Mouse (Mus musculus) B cell, adult 2 months (primary cell): ENCODE results near the gene Tepp.

Experiments
- DNase-seq, 2 experiments: peaks; one replicate each; pipeline ENCODE4 v3.0.0; 2022

The Tepp gene

GRCm38 (mm10) chr8:95331720-95332436 lies 21.5 kb downstream of the Tepp start, which contains the start of the genes Zfp319 and Usb1:
Zfp319 (minus strand) TSS chr8:95331950.
Usb1 (plus strand) TSS chr8:95332284.
- DNase-seq, result peak; percentile 99

DNA sequence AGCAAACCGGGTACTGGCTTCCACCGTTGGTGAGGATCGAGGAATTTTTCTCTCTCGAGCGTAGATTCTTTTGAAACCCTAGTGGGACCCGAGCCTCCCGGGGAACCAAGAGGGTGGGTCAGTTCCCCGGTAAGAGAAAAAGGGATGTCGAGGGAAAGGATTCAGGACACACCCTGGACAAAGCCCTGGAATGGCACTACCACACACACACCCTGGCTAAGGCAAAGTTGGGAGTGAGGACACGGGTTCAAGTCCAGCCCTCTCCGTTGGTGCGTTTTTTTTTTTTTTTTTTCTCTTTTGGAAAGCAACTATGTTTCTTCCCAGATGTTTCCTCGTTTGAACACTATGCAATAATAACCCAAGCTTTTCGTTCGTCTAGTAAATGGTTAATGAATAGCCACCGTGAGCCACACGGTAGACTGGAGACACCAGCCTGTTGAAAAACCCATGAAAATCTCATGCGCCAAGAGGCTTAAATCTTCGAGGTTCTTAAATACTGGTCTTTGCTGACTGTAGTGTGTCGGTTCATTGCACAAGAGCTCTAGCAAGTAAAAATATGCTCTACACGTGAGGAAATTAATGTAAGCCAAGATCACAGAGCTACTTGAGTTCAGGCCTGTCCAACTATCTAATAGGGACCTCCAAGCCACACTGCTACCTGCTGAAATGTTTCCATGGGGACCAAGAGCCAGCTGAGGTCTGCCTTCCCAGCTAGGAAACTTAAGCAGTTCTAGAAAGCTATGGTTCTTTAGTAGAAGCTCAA lies 22.3 kb downstream of the Tepp start:
- no peak for DNase-seq

DNA sequence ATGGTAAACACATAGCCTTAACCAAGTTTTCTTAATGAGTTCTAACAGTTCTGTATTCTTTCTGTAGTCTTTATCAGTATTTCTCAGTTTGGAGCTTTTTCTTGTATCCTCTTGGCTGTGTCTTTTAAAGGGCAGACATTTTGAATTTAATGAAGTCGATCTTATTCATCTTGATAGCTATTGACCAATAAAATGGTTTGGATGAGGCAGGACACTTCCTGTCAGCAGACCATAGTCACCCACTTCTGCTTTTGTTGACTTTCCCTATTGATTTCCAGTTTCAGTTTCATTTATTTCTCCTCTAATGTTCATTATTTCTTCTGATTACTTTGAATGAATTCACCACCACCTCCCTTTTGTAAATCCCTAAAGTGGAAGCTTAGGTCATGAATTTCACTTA lies 25.3 kb downstream of the Tepp start:
- DNase-seq, result peak in 1 of 2 experiments; percentile 33

GRCm38 (mm10) chr8:95336363-95336762 lies 26.0 kb downstream of the Tepp start:
- no peak for DNase-seq

- DNase-seq, result no peak
Measured at GRCm38 (mm10) chr8:95341721-95342120, 31.4 kb downstream of the Tepp start.

- peak in 1 of 2 experiments; percentile 41 for DNase-seq
Measured at GRCm38 (mm10) chr8:95344668-95345067, 34.3 kb downstream of the Tepp start.

GRCm38 (mm10) chr8:95346643-95347545 lies 36.5 kb downstream of the Tepp start:
- DNase-seq, result peak; percentile 69 to 73

- DNase-seq, result no peak
Measured at GRCm38 (mm10) chr8:95348356-95348755, 38.0 kb downstream of the Tepp start.

- peak; percentile 26 to 33 for DNase-seq
Measured at GRCm38 (mm10) chr8:95348811-95349630, 38.7 kb downstream of the Tepp start.

DNA sequence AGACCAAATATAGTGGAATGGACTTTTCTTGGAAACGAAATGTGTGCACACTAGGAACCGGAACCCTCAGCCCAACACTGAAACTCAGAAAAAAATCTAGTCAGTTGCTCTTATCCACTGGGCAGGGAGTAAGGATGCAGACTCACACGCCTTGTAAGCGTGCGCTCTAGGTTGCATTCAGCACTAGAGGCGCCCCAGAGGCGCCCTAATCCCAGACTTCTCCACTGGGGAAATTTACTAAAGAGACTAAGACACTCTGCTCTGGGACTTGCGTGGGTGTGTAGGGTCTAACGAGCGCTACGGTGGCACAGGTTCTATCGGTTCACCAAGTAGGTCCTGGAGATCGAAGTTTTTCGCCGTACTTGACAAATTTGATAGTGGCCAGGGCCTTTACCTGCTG lies 41.1 kb downstream of the Tepp start:
- DNase-seq, result no peak

DNA sequence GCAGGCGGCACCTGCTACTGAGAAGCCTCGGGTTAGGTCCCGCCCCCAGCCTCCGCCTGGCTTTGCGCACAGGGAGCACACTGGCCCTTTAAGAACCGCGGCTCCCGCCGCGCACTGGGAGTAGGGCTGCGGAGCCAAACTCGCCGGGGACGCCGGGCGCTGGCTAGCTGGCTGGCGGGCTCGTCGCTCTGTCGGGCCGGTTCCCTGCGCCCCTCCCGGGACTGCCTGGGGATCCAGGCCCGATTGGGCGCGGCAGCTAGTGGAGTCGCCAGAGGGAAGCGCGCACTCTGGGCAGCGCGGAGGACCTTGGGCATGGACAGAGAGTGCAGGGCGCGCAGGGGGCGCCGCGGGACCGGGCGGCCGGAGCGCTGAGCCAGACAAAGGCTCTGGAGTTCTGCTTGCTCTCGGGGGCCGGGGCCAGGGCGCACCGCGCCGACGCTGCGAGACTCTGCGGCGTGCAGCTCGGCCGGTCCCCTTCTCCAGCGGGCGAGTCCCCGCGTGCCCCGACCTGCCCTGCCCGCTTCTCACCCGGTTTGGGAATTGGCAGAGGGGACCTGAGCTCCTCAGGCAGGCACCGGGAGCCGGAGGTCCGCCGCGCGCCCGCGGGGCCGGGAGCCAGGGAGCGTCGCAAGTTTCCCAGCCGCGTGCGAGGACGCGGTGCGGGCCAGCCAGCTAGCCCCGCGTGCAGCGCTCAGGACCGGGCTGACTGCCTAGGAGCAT lies 41.9 kb downstream of the Tepp start, which contains the start of gene Mmp15:
Gene Mmp15 (plus strand): TSS at position 118 of the 720 bp plus-strand sequence.
- DNase-seq, result peak in 1 of 2 experiments; percentile 14

GRCm38 (mm10) chr8:95352871-95353866 lies 42.8 kb downstream of the Tepp start:
- no peak for DNase-seq

- no peak for DNase-seq
Measured at GRCm38 (mm10) chr8:95354606-95355005, 44.2 kb downstream of the Tepp start.

- no peak for DNase-seq
Measured at GRCm38 (mm10) chr8:95358550-95359411, 48.4 kb downstream of the Tepp start.

DNA sequence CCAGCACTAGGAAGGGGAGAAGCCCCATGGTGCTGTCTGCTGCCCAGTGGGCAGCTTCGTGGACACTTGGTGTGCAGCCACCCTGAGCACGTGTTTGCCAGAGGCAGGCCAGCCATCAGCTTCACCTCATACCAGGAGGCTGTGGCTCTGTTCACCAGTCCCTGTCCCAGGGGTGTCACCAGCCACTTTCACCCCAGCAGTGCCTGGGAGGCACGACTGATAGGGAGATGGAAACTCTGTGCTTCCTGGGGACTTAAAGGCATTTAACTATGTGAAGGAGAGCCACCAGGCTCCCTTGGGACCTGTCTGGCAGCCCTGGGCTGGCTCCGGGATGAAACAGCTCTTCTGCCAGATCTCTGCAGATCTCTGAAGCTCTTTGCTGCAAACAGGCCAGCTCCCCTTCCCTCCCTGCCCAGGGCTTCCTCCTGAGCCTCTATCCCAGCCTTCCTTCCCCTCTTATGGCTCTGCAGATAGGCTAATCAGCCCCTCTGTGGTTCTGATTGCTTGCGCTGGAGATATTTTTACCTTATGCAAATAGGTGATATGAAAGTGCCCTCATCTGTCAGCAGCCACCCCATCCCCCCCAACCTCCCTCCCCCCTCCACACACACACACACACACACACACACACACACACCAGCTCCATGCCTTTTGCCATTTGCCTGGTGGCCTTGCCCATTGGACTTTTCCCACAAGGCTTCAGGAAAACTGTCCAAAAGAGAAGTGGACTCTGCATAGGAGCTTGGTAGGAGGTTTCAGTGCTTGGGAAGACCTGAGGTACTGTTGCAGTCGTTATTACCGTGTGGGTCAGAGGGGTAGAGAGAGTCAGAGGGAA lies 50.0 kb downstream of the Tepp start:
- DNase-seq, result peak; percentile 14 to 39

DNA sequence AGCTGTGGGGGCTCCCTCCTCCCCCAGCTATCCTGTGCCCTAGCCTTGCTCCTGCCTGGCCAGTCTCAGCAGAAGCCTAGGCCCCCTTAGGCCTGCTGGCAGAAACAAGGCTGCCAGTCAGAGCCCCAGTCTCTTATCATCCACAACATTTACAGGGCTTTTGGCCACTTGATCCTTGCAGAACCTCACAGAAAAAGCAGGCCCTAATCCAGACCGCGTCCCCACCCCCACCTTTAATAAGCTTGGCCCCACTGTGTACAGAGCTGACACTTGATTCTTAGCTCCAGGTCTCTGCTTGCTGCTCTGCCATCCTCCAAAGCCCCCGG lies 50.6 kb downstream of the Tepp start:
- DNase-seq, result no peak

DNA sequence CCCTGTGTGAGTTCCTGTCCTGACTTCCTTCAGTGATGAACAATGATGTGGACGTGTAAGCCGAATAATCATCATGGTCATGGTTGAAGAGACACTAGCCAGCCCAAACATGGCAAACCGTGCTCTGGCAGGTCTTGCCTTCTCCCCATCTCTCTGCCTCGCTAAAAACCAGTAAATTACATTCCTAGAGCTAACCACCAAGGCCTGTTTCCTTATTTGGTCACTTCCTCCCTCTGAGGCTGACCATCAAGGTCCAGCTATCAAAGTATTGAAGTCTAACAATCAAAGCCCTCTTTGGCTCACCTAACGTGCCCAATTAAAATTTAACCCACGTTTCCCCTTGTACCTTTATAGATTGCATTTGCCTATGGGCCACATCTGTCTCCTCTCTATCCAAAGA lies 51.9 kb downstream of the Tepp start:
- DNase-seq, result no peak

DNA sequence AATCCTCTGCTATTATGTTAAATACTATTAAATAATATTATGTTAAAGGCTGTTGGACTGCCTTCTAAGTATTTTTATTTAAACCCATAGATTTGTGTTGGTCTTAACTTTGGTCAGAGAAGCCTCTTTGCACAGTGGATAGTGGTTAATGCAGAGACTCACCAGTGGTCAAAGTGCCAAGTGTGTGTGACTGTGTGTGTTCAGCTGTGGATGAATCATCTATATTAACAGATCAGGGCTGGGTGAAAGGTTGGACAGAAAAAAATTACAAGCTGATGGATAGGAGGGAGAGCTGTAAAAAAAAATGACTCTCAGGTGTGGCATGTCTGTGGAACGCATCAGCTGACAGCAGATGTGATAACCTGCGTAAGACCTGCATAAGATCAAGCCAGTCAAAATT lies 53.5 kb downstream of the Tepp start:
- no peak for DNase-seq
